Mouse (Mus musculus) ES-Bruce4 (cell line): Measurements from ENCODE around the gene Asic2.

Source experiments
- CTCF ChIP-seq: IDR thresholded peaks from one replicate; pipeline ENCODE4 v1.8.1; 2011; ENCODE audit warnings: low read depth, low read length
- POLR2A ChIP-seq: IDR thresholded peaks from one replicate; pipeline ENCODE4 v1.8.1; 2011; ENCODE audit warnings: low read length; ENCODE audit not compliant: insufficient read depth

- TF ChIP-seq CTCF (no peak), POLR2A (no peak)
Observed at GRCm38 (mm10) chr11:81133950-81134349, 834.3 kb downstream of the Asic2 start.
